Mouse (Mus musculus): ENCODE data around the gene Slc20a1.

The Slc20a1 gene

GRCm38 (mm10) chr2:129186291-129186919 is 12.2 kb upstream of the Slc20a1 start:
- in situ Hi-C loops (cut with MboI): no loop called here

- in situ Hi-C loops (cut with MboI): no loop called here
Observed at GRCm38 (mm10) chr2:129192392-129193150, 6.0 kb upstream of the Slc20a1 start.

GRCm38 (mm10) chr2:129196317-129196716 is 2.2 kb upstream of the Slc20a1 start:
- in situ Hi-C loops (cut with MboI): no loop called here

- in situ Hi-C loops (cut with MboI): no loop called here
Observed at GRCm38 (mm10) chr2:129197197-129197596, 1.4 kb upstream of the Slc20a1 start.

GRCm38 (mm10) chr2:129197843-129198435 is 625 bp upstream of the Slc20a1 start:
- in situ Hi-C loops (cut with MboI): no loop called here

- in situ Hi-C loops (cut with MboI): no loop called here
Observed at GRCm38 (mm10) chr2:129199328-129200085, 943 bp downstream of the Slc20a1 start.

- in situ Hi-C loops (cut with MboI): no loop called here
Observed at GRCm38 (mm10) chr2:129205000-129205399, 6.4 kb downstream of the Slc20a1 start.

- in situ Hi-C loops (cut with MboI): no loop called here
Observed at GRCm38 (mm10) chr2:129206824-129207223, 8.3 kb downstream of the Slc20a1 start.

- in situ Hi-C loops (cut with MboI): no loop called here
Observed at GRCm38 (mm10) chr2:129208181-129208746, 9.7 kb downstream of the Slc20a1 start.

GRCm38 (mm10) chr2:129210089-129210749 is 11.7 kb downstream of the Slc20a1 start:
- in situ Hi-C loops (cut with MboI): no loop called here

- in situ Hi-C loops (cut with MboI): no loop called here
Observed at GRCm38 (mm10) chr2:129211255-129211654, 12.7 kb downstream of the Slc20a1 start.

- in situ Hi-C loops (cut with MboI): no loop called here
Observed at GRCm38 (mm10) chr2:129211957-129212356, 13.4 kb downstream of the Slc20a1 start.

- in situ Hi-C loops (cut with MboI): no loop called here
Observed at GRCm38 (mm10) chr2:129212566-129212965, 14.0 kb downstream of the Slc20a1 start.

- in situ Hi-C loops (cut with MboI): no loop called here
Observed at GRCm38 (mm10) chr2:129214774-129215173, 16.2 kb downstream of the Slc20a1 start.

- in situ Hi-C loops (cut with MboI): no loop called here
Observed at GRCm38 (mm10) chr2:129217612-129218185, 19.1 kb downstream of the Slc20a1 start.

GRCm38 (mm10) chr2:129218537-129219105 is 20.1 kb downstream of the Slc20a1 start:
- in situ Hi-C loops (cut with MboI): no loop called here

GRCm38 (mm10) chr2:129221097-129221632 is 22.6 kb downstream of the Slc20a1 start:
- in situ Hi-C loops (cut with MboI): no loop called here

- in situ Hi-C loops (cut with MboI): no loop called here
Observed at GRCm38 (mm10) chr2:129224178-129224577, 25.6 kb downstream of the Slc20a1 start.

GRCm38 (mm10) chr2:129225251-129225819 is 26.8 kb downstream of the Slc20a1 start:
- in situ Hi-C loops (cut with MboI): no loop called here

- in situ Hi-C loops (cut with MboI): no loop called here
Observed at GRCm38 (mm10) chr2:129226296-129226851, 27.8 kb downstream of the Slc20a1 start.

Data from mature B cell (primary cell).